Mouse (Mus musculus): ENCODE measurements around the gene Axl. TPM values are rescaled to one million over a fixed set of nuclear protein-coding genes. Genes with fewer than 3 reads are reported as not detected.
"Not testable (repeated sequence)": the region's sequence is repeated elsewhere in the genome, so short reads cannot be mapped to it uniquely, and the experiment has no call there.

Axl gene
- polyA plus RNA-seq, 1 experiment from 2014 or later, result 21.8 TPM

DNA sequence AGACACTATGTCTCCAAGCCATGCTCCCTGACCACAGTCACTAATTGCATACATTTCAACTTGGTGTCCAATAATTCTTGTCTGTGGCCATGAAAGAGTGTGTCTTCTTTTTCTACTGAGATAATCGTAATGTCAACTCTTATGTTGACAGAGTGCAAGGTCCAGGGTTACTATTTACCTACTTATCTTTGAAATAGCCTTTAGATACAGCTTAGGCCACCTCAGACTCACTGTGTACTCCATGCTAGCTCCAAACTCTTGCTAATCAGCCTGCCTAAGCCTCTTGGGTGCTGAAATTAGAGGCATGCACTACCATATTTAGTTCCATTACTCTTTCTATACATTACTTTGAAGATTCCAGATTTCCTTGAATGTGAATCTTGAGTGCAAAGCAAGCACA lies 10.9 kb upstream of the Axl start:
- no peaks in the 10 kb centered on the region for H3K4me1 ChIP-seq (ENCODE audit: control insufficient read depth, insufficient read depth, low read length)
- no peaks in the 10 kb centered on the region for H3K27me3 ChIP-seq (ENCODE audit: control insufficient read depth, insufficient read depth, low read length)
- no peaks in the 10 kb centered on the region for H3K36me3 ChIP-seq (ENCODE audit: control insufficient read depth, insufficient read depth, low read length)
- H3K27ac ChIP-seq (ENCODE audit: low read depth, low read length), result no peak overlapping the region
- H3K9ac ChIP-seq (ENCODE audit: low read length), result no peak overlapping the region
- H3K4me3 ChIP-seq (ENCODE audit: low read depth, low read length), result no peak overlapping the region
- no peak for DNase-seq (ENCODE audit: low spot score, missing footprints)
- ATAC-seq (ENCODE audit: low FRiP score), result no peak
- no peaks in the 10 kb centered on the region for H3K9me3 ChIP-seq (ENCODE audit: control insufficient read depth, low read length)
- 87% methylated on average over 1 of the region's 1 CpGs for WGBS
- H3K4me2 ChIP-seq, result no peak overlapping the region

DNA sequence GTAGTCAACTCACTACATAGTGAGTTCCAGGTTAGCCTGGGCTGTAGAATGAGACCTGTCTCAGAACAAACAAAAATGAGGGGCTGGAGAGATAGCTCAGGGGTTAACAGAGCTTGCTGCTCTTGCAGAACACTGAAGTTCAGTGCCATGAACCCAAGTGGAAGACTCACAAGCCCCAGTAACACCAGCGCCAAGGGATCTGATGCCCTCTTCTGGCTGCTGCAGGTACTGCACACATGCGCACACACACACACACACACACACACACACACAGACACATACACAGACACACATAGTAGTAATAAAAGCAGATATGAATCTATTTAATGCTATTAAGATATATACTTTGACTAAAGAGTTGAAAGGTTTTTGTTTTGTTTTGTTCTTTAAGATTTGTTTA lies 10.0 kb upstream of the Axl start:
- no peak overlapping the region for H3K4me3 ChIP-seq (ENCODE audit: low read depth, low read length)
- ATAC-seq (ENCODE audit: low FRiP score), result no peak
- H3K36me3 ChIP-seq (ENCODE audit: control insufficient read depth, insufficient read depth, low read length), result no peaks in the 10 kb centered on the region
- H3K27me3 ChIP-seq (ENCODE audit: control insufficient read depth, insufficient read depth, low read length), result no peaks in the 10 kb centered on the region
- no peak overlapping the region for H3K4me2 ChIP-seq
- H3K9me3 ChIP-seq (ENCODE audit: control insufficient read depth, low read length), result no peaks in the 10 kb centered on the region
- no peak overlapping the region for H3K9ac ChIP-seq (ENCODE audit: low read length)
- DNase-seq (ENCODE audit: low spot score, missing footprints), result peak; percentile 10
- WGBS, result 91% methylated on average over 2 of the region's 2 CpGs
- no peaks in the 10 kb centered on the region for H3K4me1 ChIP-seq (ENCODE audit: control insufficient read depth, insufficient read depth, low read length)
- H3K27ac ChIP-seq (ENCODE audit: low read depth, low read length), result no peak overlapping the region

DNA sequence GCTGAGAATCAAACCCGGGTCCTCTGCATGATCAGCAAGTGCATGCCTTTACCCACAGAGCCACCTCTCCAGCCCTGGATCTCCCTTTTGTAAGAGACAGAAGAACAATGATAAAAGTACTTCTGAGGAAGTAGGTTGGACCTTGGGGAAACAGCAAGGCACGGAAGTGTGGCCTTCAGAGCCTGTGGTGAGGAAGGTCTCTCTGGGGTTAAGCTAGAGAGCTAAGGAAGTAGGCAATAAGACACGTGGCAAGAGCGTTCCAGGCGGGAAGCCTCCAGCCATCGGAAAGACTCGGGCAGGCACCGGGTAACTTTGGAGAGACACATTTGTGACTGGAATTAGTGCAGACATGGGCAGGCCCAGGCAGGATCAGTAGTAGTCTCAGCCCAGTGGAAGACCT lies 6.3 kb upstream of the Axl start:
- Histone ChIP-seq H3K27ac (ENCODE audit: low read depth, low read length) (no peak overlapping the region), H3K4me3 (ENCODE audit: low read depth, low read length) (no peak overlapping the region), H3K4me2 (no peak overlapping the region), H3K4me1 (ENCODE audit: control insufficient read depth, insufficient read depth, low read length) (no peaks in the 10 kb centered on the region), H3K9ac (ENCODE audit: low read length) (no peak overlapping the region), H3K36me3 (ENCODE audit: control insufficient read depth, insufficient read depth, low read length) (no peaks in the 10 kb centered on the region), H3K27me3 (ENCODE audit: control insufficient read depth, insufficient read depth, low read length) (no peaks in the 10 kb centered on the region), H3K9me3 (ENCODE audit: control insufficient read depth, low read length) (no peaks in the 10 kb centered on the region)
- no peak for ATAC-seq (ENCODE audit: low FRiP score)
- peak; percentile 49 for DNase-seq (ENCODE audit: low spot score, missing footprints)
- WGBS, result 90% methylated on average over 8 of the region's 8 CpGs

DNA sequence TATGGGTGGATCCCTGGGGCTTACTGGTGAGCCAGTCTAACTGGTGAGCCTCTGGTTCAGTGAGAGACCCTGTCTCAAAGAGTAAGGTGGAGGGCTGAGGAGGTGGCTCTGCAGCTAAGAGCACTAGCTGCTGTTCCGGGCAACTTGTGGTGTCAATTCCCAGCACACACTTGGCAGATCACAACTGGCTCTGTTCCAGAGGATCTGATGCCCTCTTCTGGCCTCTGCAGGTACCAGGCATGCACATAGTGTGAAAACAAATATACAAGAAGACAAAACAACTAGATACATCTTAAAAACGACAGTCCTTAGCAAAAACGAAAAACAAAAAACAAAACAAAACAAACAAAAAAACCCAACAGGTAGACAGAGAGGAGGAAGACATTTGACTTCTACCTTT lies 5.2 kb upstream of the Axl start:
- H3K4me3 ChIP-seq (ENCODE audit: low read depth, low read length), result no peak overlapping the region
- peaks cover 1% of the 10 kb centered on the region; the same call in 1 of the 2 replicates for H3K4me1 ChIP-seq (ENCODE audit: control insufficient read depth, insufficient read depth, low read length)
- no peak overlapping the region for H3K4me2 ChIP-seq
- DNase-seq (ENCODE audit: low spot score, missing footprints), result peak; percentile 33
- H3K27ac ChIP-seq (ENCODE audit: low read depth, low read length), result no peak overlapping the region
- H3K36me3 ChIP-seq (ENCODE audit: control insufficient read depth, insufficient read depth, low read length), result no peaks in the 10 kb centered on the region
- H3K9ac ChIP-seq (ENCODE audit: low read length), result no peak overlapping the region
- 56% methylated on average over 3 of the region's 3 CpGs for WGBS
- no peaks in the 10 kb centered on the region for H3K9me3 ChIP-seq (ENCODE audit: control insufficient read depth, low read length)
- no peaks in the 10 kb centered on the region for H3K27me3 ChIP-seq (ENCODE audit: control insufficient read depth, insufficient read depth, low read length)
- no peak for ATAC-seq (ENCODE audit: low FRiP score)

DNA sequence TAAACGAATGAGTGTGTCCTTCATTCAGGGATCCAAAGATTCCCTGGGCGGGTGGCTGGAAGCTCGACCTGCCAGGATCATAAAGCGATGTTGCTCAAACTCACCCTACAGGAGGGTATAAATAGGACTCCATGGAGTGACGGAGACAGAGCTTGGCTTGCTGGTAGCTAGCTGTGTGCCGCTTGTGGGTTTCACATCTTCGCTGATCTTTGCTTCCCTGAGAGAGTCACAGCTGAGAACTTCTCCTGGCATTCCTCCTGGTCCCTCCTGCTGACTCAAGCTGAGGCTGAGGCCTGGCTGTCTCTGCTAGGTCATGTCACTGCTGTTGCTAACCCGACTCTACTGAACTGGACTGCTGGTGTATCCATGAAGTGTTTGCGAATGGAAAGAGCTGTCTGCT lies 4.5 kb upstream of the Axl start:
- ATAC-seq (ENCODE audit: low FRiP score); H3K4me2 ChIP-seq; H3K9ac ChIP-seq (ENCODE audit: low read length); H3K27ac ChIP-seq (ENCODE audit: low read depth, low read length); H3K9me3 ChIP-seq (ENCODE audit: control insufficient read depth, low read length); H3K4me1 ChIP-seq (ENCODE audit: control insufficient read depth, insufficient read depth, low read length); DNase-seq (ENCODE audit: low spot score, missing footprints); H3K36me3 ChIP-seq (ENCODE audit: control insufficient read depth, insufficient read depth, low read length); H3K27me3 ChIP-seq (ENCODE audit: control insufficient read depth, insufficient read depth, low read length); H3K4me3 ChIP-seq (ENCODE audit: low read depth, low read length): not testable (repeated sequence)
- WGBS, result 73% methylated on average over 9 of the region's 9 CpGs

DNA sequence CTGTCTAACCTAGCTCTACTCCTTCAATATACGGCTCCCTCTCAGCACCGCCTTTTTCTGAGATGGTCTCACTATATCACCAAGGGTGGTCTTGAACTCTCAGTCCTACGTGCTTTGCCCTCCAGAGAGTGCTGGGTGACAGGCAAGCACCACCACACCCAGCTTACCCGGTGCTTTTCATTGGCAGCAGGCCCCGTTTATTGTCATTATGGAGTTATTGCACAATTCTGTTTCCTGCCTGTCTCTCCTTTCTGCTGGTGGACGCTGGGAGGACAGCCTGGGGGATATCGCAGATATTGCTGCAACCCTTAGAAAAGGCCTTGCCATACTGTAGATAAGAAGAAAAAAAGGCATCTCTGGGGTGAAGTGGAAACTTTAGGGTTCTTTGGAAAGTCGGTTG lies 2.1 kb upstream of the Axl start:
- WGBS, result 81% methylated on average over 8 of the region's 8 CpGs
- peaks cover 11% of the 10 kb centered on the region for H3K4me1 ChIP-seq (ENCODE audit: control insufficient read depth, insufficient read depth, low read length)
- no peak overlapping the region for H3K9ac ChIP-seq (ENCODE audit: low read length)
- no peaks in the 10 kb centered on the region for H3K27me3 ChIP-seq (ENCODE audit: control insufficient read depth, insufficient read depth, low read length)
- no peak overlapping the region for H3K4me2 ChIP-seq
- H3K27ac ChIP-seq (ENCODE audit: low read depth, low read length), result no peak overlapping the region
- no peaks in the 10 kb centered on the region for H3K36me3 ChIP-seq (ENCODE audit: control insufficient read depth, insufficient read depth, low read length)
- no peaks in the 10 kb centered on the region for H3K9me3 ChIP-seq (ENCODE audit: control insufficient read depth, low read length)
- ATAC-seq (ENCODE audit: low FRiP score), result no peak
- no peak overlapping the region for H3K4me3 ChIP-seq (ENCODE audit: low read depth, low read length)
- peak; percentile 82 for DNase-seq (ENCODE audit: low spot score, missing footprints)

DNA sequence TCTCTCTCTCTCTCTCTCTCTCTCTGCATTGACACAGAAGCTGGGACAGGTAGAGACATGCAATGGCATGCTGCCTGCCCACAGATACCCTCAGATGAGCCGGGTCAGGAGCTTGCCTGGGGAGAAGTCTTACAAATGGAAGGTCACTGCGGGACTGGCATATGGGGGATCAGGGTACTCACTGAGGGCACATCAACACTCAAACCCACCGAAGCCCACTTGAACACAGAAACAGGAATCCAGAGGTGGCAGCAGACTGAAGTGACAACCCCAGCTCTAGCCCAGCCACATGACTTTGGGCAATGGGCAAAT lies 580 bp upstream of the Axl start:
- no peaks in the 10 kb centered on the region for H3K36me3 ChIP-seq (ENCODE audit: control insufficient read depth, insufficient read depth, low read length)
- H3K27me3 ChIP-seq (ENCODE audit: control insufficient read depth, insufficient read depth, low read length), result no peaks in the 10 kb centered on the region
- DNase-seq (ENCODE audit: low spot score, missing footprints) (peak; percentile 87), ATAC-seq (ENCODE audit: low FRiP score) (no peak)
- no peak overlapping the region for H3K27ac ChIP-seq (ENCODE audit: low read depth, low read length)
- H3K9me3 ChIP-seq (ENCODE audit: control insufficient read depth, low read length), result no peaks in the 10 kb centered on the region
- WGBS, result 36% methylated on average over 3 of the region's 3 CpGs
- H3K4me3 ChIP-seq (ENCODE audit: low read depth, low read length), result peak overlapping the region; percentile 49; the same call in 1 of the 2 replicates
- H3K4me1 ChIP-seq (ENCODE audit: control insufficient read depth, insufficient read depth, low read length), result peaks cover 11% of the 10 kb centered on the region
- H3K9ac ChIP-seq (ENCODE audit: low read length), result no peak overlapping the region
- peak overlapping the region; percentile 90 for H3K4me2 ChIP-seq

DNA sequence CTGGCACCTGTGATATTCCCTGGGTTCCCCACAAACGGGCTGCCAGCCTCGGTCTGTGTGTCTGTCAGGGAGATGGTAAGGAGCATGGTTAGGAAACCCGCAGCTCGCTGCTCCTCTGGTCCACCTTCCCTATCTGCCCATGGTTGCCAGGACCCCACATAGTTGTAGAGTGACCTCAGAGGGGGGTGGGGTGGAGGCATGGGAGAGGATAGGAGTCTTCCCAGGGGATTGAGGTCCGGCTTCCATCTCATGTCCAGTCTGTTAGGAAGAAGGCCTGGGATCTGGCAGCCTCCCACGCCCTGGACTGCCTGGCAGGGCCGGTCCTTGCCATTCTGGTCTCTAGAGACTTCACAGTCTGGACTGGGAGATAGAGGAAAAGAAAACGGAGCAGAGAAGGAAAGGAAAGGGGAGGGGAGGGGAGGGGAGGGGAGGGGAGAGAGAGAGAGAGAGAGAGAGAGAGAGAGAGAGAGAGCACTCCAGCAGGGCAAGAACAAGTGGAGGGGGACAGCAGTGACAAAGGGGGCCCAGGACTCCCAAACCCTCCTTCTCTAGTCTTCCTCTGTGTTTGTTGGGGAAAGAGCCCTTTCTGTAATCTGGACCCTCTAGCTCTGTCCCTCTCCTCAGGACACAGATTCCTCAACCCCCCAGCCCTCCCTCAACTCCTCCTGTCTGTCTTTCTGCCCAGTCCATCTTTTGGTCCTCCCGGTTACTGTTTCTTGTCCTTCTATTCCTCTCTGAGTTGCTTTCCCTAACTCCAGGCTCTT lies 867 bp downstream of the Axl start:
- 32% methylated on average over 9 of the region's 9 CpGs for WGBS
- Histone ChIP-seq H3K36me3 (ENCODE audit: control insufficient read depth, insufficient read depth, low read length) (no peaks in the 10 kb centered on the region), H3K27ac (ENCODE audit: low read depth, low read length) (no peak overlapping the region), H3K4me3 (ENCODE audit: low read depth, low read length) (peak overlapping the region; percentile 49), H3K9ac (ENCODE audit: low read length) (peak overlapping the region; percentile 70), H3K27me3 (ENCODE audit: control insufficient read depth, insufficient read depth, low read length) (no peaks in the 10 kb centered on the region), H3K4me1 (ENCODE audit: control insufficient read depth, insufficient read depth, low read length) (peaks cover 11% of the 10 kb centered on the region), H3K9me3 (ENCODE audit: control insufficient read depth, low read length) (no peaks in the 10 kb centered on the region), H3K4me2 (peak overlapping the region; percentile 90)
- ATAC-seq (ENCODE audit: low FRiP score), result peak; percentile 46
- peak; percentile 88 for DNase-seq (ENCODE audit: low spot score, missing footprints)

DNA sequence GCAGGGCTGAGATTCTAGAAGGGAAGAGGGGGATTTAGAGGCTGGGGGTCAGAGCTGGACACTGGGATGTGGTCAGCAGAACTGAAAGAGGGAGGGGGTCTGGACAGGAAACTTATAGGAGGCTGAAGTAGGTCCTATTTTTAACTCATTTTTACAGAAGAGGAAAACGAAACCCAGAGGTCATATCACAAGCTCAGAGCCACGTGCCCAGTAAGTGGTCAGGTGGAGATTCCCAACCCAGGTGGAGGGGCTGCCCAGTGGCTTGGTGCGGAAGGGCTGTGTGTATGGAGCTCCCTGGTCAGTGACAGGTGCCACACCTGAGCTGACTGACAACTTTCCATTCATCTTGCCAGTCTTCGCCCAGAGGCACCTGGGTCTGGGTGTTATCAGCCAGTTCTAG lies 1.5 kb downstream of the Axl start:
- Histone ChIP-seq H3K4me2 (peak overlapping the region; percentile 90; the same call in 1 of the 2 replicates), H3K4me1 (ENCODE audit: control insufficient read depth, insufficient read depth, low read length) (peaks cover 13% of the 10 kb centered on the region), H3K9me3 (ENCODE audit: control insufficient read depth, low read length) (no peaks in the 10 kb centered on the region), H3K27ac (ENCODE audit: low read depth, low read length) (no peak overlapping the region), H3K4me3 (ENCODE audit: low read depth, low read length) (no peak overlapping the region), H3K36me3 (ENCODE audit: control insufficient read depth, insufficient read depth, low read length) (no peaks in the 10 kb centered on the region), H3K9ac (ENCODE audit: low read length) (no peak overlapping the region), H3K27me3 (ENCODE audit: control insufficient read depth, insufficient read depth, low read length) (no peaks in the 10 kb centered on the region)
- WGBS, result 79% methylated on average over 4 of the region's 4 CpGs
- DNase-seq (ENCODE audit: low spot score, missing footprints) (no peak), ATAC-seq (ENCODE audit: low FRiP score) (no peak)

Data from midbrain, embryonic 11.5 days (tissue).